Comparison of ENCODE assay signal across 28 mouse cellular contexts in genomic region chrX:157404919-157405318, GRCm38 (mm10). TPM values are rescaled to one million over a fixed set of nuclear protein-coding genes. Genes with fewer than 3 reads are reported as not detected.
DNase-seq lines count a peak whose midpoint lies in the region; ATAC-seq lines count a peak whose summit lies in the region.
"Had no signal": no experiment of that assay in that cellular context is flagged by ENCODE, and none has a peak within 500 bp of the region (broad histone marks: within the 10 kb centered on the region; RNA-seq: fewer than 3 reads in every experiment).

No protein-coding gene starts in this region.

- no peak overlapping the region for H3K4me3 ChIP-seq in lung, embryonic 16.5 days (ENCODE audit: low read length)
- H3K4me3 ChIP-seq: embryonic facial prominence, embryonic 10.5 days; embryonic facial prominence, embryonic 13.5 days; erythroblast, embryonic 14.5 days; forebrain, embryonic 12.5 days; forebrain, embryonic 15.5 days; heart, embryonic 12.5 days; heart, embryonic 15.5 days; hindbrain, embryonic 10.5 days; hindbrain, embryonic 13.5 days had no signal

- H3K27me3 ChIP-seq in lung, embryonic 16.5 days (ENCODE audit: control insufficient read depth, insufficient read depth, low read depth, low read length): no peaks in the 10 kb centered on the region
- H3K27me3 ChIP-seq: forebrain, embryonic 12.5 days; forebrain, embryonic 15.5 days; heart, embryonic 12.5 days; heart, embryonic 15.5 days; hindbrain, embryonic 13.5 days had no signal

- H3K9me3 ChIP-seq in lung, embryonic 16.5 days (ENCODE audit: control insufficient read depth, low read length): no peaks in the 10 kb centered on the region
- H3K9me3 ChIP-seq: embryonic facial prominence, embryonic 10.5 days; embryonic facial prominence, embryonic 13.5 days; forebrain, embryonic 12.5 days; forebrain, embryonic 15.5 days; heart, embryonic 12.5 days; heart, embryonic 15.5 days; hindbrain, embryonic 10.5 days; hindbrain, embryonic 13.5 days had no signal

- H3K4me1 ChIP-seq in lung, embryonic 16.5 days (replicated peaks; ENCODE audit: control insufficient read depth, insufficient read depth, low read length): no peaks in the 10 kb centered on the region
- H3K4me1 ChIP-seq: embryonic facial prominence, embryonic 10.5 days; embryonic facial prominence, embryonic 13.5 days; forebrain, embryonic 12.5 days; forebrain, embryonic 15.5 days; heart, embryonic 12.5 days; heart, embryonic 15.5 days; hindbrain, embryonic 10.5 days; hindbrain, embryonic 13.5 days had no signal

- H3K27ac ChIP-seq in lung, embryonic 16.5 days (ENCODE audit: low read length): no peak overlapping the region
- H3K27ac ChIP-seq: embryonic facial prominence, embryonic 10.5 days; embryonic facial prominence, embryonic 13.5 days; forebrain, embryonic 12.5 days; forebrain, embryonic 15.5 days; heart, embryonic 15.5 days; hindbrain, embryonic 10.5 days; hindbrain, embryonic 13.5 days had no signal

- peak; percentile 52; the same call in 1 of the 2 replicates for ATAC-seq in lung, embryonic 16.5 days (ENCODE audit: low read depth)
- ATAC-seq: activated CD4-positive, CD25-positive, alpha-beta regulatory T cell, adult 4 months; forebrain, embryonic 15.5 days; hindbrain, embryonic 16.5 days had no signal

- WGBS in lung, embryonic 16.5 days: 48% methylated on average over 6 of the region's 6 CpGs

- no peak overlapping the region for H3K4me2 ChIP-seq in lung, embryonic 16.5 days (ENCODE audit: low read depth, low read length)
- H3K4me2 ChIP-seq: embryonic facial prominence, embryonic 13.5 days; forebrain, embryonic 12.5 days; forebrain, embryonic 15.5 days; heart, embryonic 12.5 days; heart, embryonic 15.5 days; hindbrain, embryonic 13.5 days had no signal

- no peak overlapping the region for H3K9ac ChIP-seq in lung, embryonic 16.5 days (ENCODE audit: low read length)
- H3K9ac ChIP-seq: embryonic facial prominence, embryonic 13.5 days; forebrain, embryonic 12.5 days; forebrain, embryonic 15.5 days; heart, embryonic 12.5 days; heart, embryonic 15.5 days; hindbrain, embryonic 13.5 days had no signal

- intact Hi-C loops in left cerebral cortex, postnatal 4 days (cut with DNase I): no loop called here

- DNase-seq in adrenal gland, postnatal 10 days: peak; percentile 4
- no peak for DNase-seq in adrenal gland, postnatal 4 days (ENCODE audit: low spot score in 2 of 2)
- DNase-seq in left cerebral cortex, postnatal 4 days: peak; percentile 3
- DNase-seq in left cerebral cortex, adult 8-10 months (ENCODE audit: low spot score in 2 of 2): no peak
- no peak for DNase-seq in lung, postnatal 14 days
- peak; percentile 3 for DNase-seq in lung, postnatal 36 days
- DNase-seq in lung, postnatal 4 days: no peak
- DNase-seq: adrenal gland, postnatal 25 days; cerebellum, adult 2 months; cerebellum, adult 9-11 months; cerebellum, postnatal 36 days; embryo, embryonic 11 days; gastrocnemius, postnatal 25 days; heart, adult 18-20 months; heart, postnatal 10 days; heart, postnatal 36 days had no signal

- no peaks in the 10 kb centered on the region for H3K36me3 ChIP-seq in lung, embryonic 16.5 days (ENCODE audit: control insufficient read depth, insufficient read depth, low read length)
- H3K36me3 ChIP-seq: embryonic facial prominence, embryonic 10.5 days; embryonic facial prominence, embryonic 13.5 days; forebrain, embryonic 12.5 days; forebrain, embryonic 15.5 days; heart, embryonic 12.5 days; heart, embryonic 15.5 days; hindbrain, embryonic 10.5 days; hindbrain, embryonic 13.5 days had no signal

RNA-seq across cellular contexts. Expression of gene Phex, which starts 10.2 kb away (rescaled TPM):
- 1 to 10 TPM in 1 of 2 experiments, under 1 TPM in 1; 0.30 to 3.1 TPM for total RNA-seq in adrenal gland, postnatal 10 days (2021)
- under 1 TPM; 0.59 to 0.70 TPM for total RNA-seq in adrenal gland, postnatal 4 days (2021)
- total RNA-seq in left cerebral cortex, postnatal 4 days (2021): 1 to 10 TPM in 1 of 2 experiments, under 1 TPM in 1; 0.64 to 1.1 TPM
- under 1 TPM; 0.42 to 0.91 (median 0.64) TPM for total RNA-seq in left cerebral cortex, adult 8-10 months (2022)
- polyA plus RNA-seq in lung, embryonic 16.5 days (2015; fragmentation: Nextera tagmentation; extraction: Ambion mirVana): 4.1 and 5.1 TPM in 2 replicates
- polyA plus RNA-seq: erythroblast, embryonic 14.5 days had no signal

Comparison
In these comparisons a context has a peak if more than half of its experiments do, and no peak if none do; other contexts are left out.
1. DNase-seq: peak in adrenal gland, postnatal 10 days (single experiment), left cerebral cortex, postnatal 4 days (single experiment) and lung, postnatal 36 days (single experiment); none in adrenal gland, postnatal 4 days (0 of 2), left cerebral cortex, adult 8-10 months (0 of 2), lung, postnatal 14 days (single experiment) and lung, postnatal 4 days (0 of 2).